Mouse (Mus musculus) stomach, embryonic 14.5 days (tissue): ENCODE data around the gene Sephs1. TPM values are rescaled to one million over a fixed set of nuclear protein-coding genes. Genes with fewer than 3 reads are reported as not detected.

Experiments
- ATAC-seq: fragments of 200-750 bp; cut with Nextera tagmentation; 2 replicates; pipeline ENCODE4 v1.8.0; 2017; ENCODE audit warnings: low read depth, moderate TSS enrichment; ENCODE audit not compliant: insufficient number of reproducible peaks, insufficient read depth, low FRiP score
- H3K27ac ChIP-seq: fragments of 300-500 bp; sonication (generic); 2 replicates; pipeline ENCODE4 v1.5.1; 2014; ENCODE audit warnings: mild to moderate bottlenecking, low read length, moderate library complexity, mixed read lengths
- H3K27me3 ChIP-seq: fragments of 300-500 bp; sonication (generic); 2 replicates; pipeline ENCODE4 v1.6.1; 2014; ENCODE audit warnings: low read length, control low read depth, mixed read lengths; ENCODE audit not compliant: control insufficient read depth, insufficient read depth
- H3K36me3 ChIP-seq: fragments of 300-500 bp; sonication (generic); 2 replicates; pipeline ENCODE4 v1.6.1; 2014; ENCODE audit warnings: mild to moderate bottlenecking, control low read depth, low read length, moderate library complexity, mixed read lengths; ENCODE audit not compliant: control insufficient read depth, insufficient read depth
- H3K4me1 ChIP-seq: fragments of 300-500 bp; sonication (generic); 2 replicates; pipeline ENCODE4 v1.6.1; 2014; ENCODE audit warnings: low read length, control low read depth, mixed read lengths; ENCODE audit not compliant: control insufficient read depth, insufficient read depth
- H3K4me2 ChIP-seq: fragments of 300-500 bp; sonication (generic); replicated peaks from 2 replicates; pipeline ENCODE4 v1.6.1; 2014; ENCODE audit warnings: low read depth, low read length, control low read depth
- H3K4me3 ChIP-seq: fragments of 300-500 bp; sonication (generic); 2 replicates; pipeline ENCODE4 v1.5.1; 2014; ENCODE audit warnings: low read depth, low read length, control low read depth
- H3K9ac ChIP-seq: fragments of 300-500 bp; sonication (generic); replicated peaks from 2 replicates; pipeline ENCODE4 v1.6.1; 2014; ENCODE audit warnings: low read depth, mild to moderate bottlenecking, control low read depth, low read length, moderate library complexity, mixed read lengths
- H3K9me3 ChIP-seq: fragments of 300-500 bp; sonication (generic); 2 replicates; pipeline ENCODE4 v1.6.1; 2016; ENCODE audit warnings: low read depth, low read length, control low read depth; ENCODE audit not compliant: control insufficient read depth
- WGBS: fragments of 180-500 bp; shearing (Covaris S2); extraction: QIAGEN DNeasy Blood & Tissue Kit; methylation state at CpG from one replicate; pipeline ENCODE4 v1.1.7; 2014; 5-methylcytosine and 5-hydroxymethylcytosine counted together
- polyA plus RNA-seq: library from polyadenylated mRNA; unstranded; fragments of >200 nt; fragmentation: Nextera tagmentation; extraction: Ambion mirVana; gene quantifications from 2 replicates; pipeline ENCODE4 v1.2.1, GENCODE M21; 2014

The Sephs1 gene
- polyA plus RNA-seq, 1 experiment from 2014 or later = 81.9 TPM

DNA sequence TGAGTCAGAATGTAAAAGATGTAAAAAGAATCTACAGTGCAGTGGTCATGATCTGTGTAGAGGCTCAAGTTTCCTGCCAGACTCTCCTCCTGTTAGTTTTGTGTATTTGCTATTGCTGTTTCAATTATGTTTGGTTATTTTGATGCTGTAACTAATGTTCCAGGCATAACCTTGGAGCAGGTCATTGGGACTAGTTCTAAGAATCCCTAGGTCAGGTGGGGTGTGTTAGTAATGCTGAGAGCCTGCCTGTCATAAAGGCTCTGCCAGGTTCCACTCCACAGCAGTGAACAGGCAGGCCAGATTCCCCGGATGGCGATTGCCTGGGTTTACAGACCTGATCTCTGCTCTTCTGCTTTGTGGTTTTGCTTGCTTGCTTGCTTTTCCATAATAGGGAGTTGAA, 14.2 kb downstream of the Sephs1 start:
- WGBS = 87% methylated on average over 2 of the region's 2 CpGs
- Histone ChIP-seq H3K4me2 (no peak overlapping the region), H3K4me3 (no peak overlapping the region), H3K36me3 (peaks cover 69% of the 10 kb centered on the region), H3K9ac (no peak overlapping the region), H3K27me3 (no peaks in the 10 kb centered on the region), H3K9me3 (no peaks in the 10 kb centered on the region), H3K4me1 (no peaks in the 10 kb centered on the region), H3K27ac (no peak overlapping the region)
- ATAC-seq = no peak

GRCm38 (mm10) chr2:4896970-4897369, 15.6 kb downstream of the Sephs1 start:
- Histone ChIP-seq H3K4me1 (no peaks in the 10 kb centered on the region), H3K36me3 (peaks cover 75% of the 10 kb centered on the region), H3K4me2 (no peak overlapping the region), H3K9ac (no peak overlapping the region), H3K27ac (no peak overlapping the region), H3K9me3 (no peaks in the 10 kb centered on the region), H3K4me3 (no peak overlapping the region), H3K27me3 (no peaks in the 10 kb centered on the region)
- 93% methylated on average over 4 of the region's 4 CpGs for WGBS
- no peak for ATAC-seq

- Histone ChIP-seq H3K9ac (no peak overlapping the region), H3K4me3 (no peak overlapping the region), H3K4me1 (no peaks in the 10 kb centered on the region), H3K27me3 (no peaks in the 10 kb centered on the region), H3K36me3 (peaks cover 64% of the 10 kb centered on the region), H3K4me2 (no peak overlapping the region), H3K9me3 (no peaks in the 10 kb centered on the region), H3K27ac (no peak overlapping the region)
- no peak for ATAC-seq
- 92% methylated on average over 6 of the region's 6 CpGs for WGBS
Observed at GRCm38 (mm10) chr2:4900624-4901023, 19.3 kb downstream of the Sephs1 start.

- no peak for ATAC-seq
- no peak overlapping the region for H3K27ac ChIP-seq
- WGBS = 91% methylated on average over 5 of the region's 5 CpGs
Observed at GRCm38 (mm10) chr2:4902346-4902745, 21.0 kb downstream of the Sephs1 start.

DNA sequence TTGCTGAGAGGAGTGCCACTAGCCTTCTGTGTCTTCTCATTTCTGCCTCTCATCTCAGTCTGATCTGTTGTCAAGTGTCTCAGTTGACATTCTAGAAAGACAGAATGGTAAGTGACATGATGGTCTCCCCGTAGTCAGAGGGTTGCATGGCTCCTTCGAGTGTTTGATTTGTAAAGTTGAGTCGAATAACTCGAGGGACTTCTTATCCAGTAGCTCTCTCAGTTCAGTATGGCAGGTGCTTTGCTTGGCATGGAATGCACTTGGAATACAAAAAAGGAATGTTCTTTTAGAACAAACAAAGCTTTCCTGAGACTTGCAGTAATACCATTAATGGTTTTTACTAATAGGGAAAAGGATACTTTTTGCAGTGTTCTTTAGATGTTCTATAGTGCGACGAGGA, 25.8 kb downstream of the Sephs1 start:
- no peak overlapping the region for H3K4me2 ChIP-seq
- H3K9me3 ChIP-seq = no peaks in the 10 kb centered on the region
- H3K27ac ChIP-seq = no peak overlapping the region
- H3K9ac ChIP-seq = no peak overlapping the region
- WGBS = 88% methylated on average over 6 of the region's 6 CpGs
- no peaks in the 10 kb centered on the region for H3K27me3 ChIP-seq
- no peak overlapping the region for H3K4me3 ChIP-seq
- no peak for ATAC-seq
- peaks cover 34% of the 10 kb centered on the region for H3K36me3 ChIP-seq
- H3K4me1 ChIP-seq = no peaks in the 10 kb centered on the region

More at GRCm38 (mm10) chr2:4902346-4902745, 21.0 kb downstream of the Sephs1 start:
- Histone ChIP-seq H3K36me3 (peaks cover 67% of the 10 kb centered on the region), H3K9me3 (no peaks in the 10 kb centered on the region), H3K4me1 (no peaks in the 10 kb centered on the region), H3K27me3 (no peaks in the 10 kb centered on the region), H3K4me2 (no peak overlapping the region), H3K9ac (no peak overlapping the region), H3K4me3 (no peak overlapping the region)

GRCm38 (mm10) chr2:4907916-4908315, 26.6 kb downstream of the Sephs1 start:
- 72% methylated on average over 7 of the region's 7 CpGs for WGBS
- peaks cover 30% of the 10 kb centered on the region for H3K36me3 ChIP-seq
- no peaks in the 10 kb centered on the region for H3K27me3 ChIP-seq
- H3K9ac ChIP-seq = no peak overlapping the region
- H3K4me1 ChIP-seq = no peaks in the 10 kb centered on the region
- no peak overlapping the region for H3K4me3 ChIP-seq
- no peak overlapping the region for H3K4me2 ChIP-seq
- no peaks in the 10 kb centered on the region for H3K9me3 ChIP-seq
- H3K27ac ChIP-seq = no peak overlapping the region
- no peak for ATAC-seq

DNA sequence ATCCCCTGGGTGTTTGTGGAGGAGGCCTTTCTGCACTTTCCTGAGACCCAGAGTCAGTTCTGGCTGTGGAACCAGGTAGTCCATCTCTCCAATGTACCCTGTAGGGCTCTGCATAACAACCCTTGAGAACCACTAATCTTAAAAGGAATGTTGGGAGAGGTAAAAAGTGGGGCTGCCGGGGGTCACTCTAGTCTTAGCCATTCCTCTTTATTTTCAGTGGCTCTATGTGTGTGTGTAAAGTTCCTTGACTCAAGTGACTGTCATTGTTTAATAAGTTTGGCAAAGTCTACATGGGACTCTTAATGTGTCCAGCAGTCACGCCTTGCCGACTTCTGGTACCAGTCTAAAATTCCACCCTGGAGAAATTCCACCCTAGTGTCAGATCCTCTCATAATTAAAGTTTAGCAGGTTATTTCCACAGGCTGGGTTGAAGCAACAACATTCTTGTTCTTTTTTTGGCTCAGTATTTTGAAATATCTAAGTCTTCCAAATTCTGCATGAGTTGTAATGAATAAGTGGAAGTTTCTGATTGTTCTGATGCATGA, 27.5 kb downstream of the Sephs1 start:
- ATAC-seq = no peak
- Histone ChIP-seq H3K36me3 (peaks cover 30% of the 10 kb centered on the region), H3K4me1 (no peaks in the 10 kb centered on the region), H3K4me2 (no peak overlapping the region), H3K9ac (no peak overlapping the region), H3K27ac (no peak overlapping the region), H3K4me3 (no peak overlapping the region), H3K27me3 (no peaks in the 10 kb centered on the region), H3K9me3 (no peaks in the 10 kb centered on the region)
- 85% methylated on average over 3 of the region's 3 CpGs for WGBS

- no peak for ATAC-seq
- Histone ChIP-seq H3K27ac (no peak overlapping the region), H3K27me3 (no peaks in the 10 kb centered on the region), H3K9me3 (no peaks in the 10 kb centered on the region), H3K4me3 (no peak overlapping the region), H3K36me3 (peaks cover 28% of the 10 kb centered on the region), H3K4me1 (no peaks in the 10 kb centered on the region), H3K9ac (no peak overlapping the region), H3K4me2 (no peak overlapping the region)
- WGBS = 70% methylated on average over 6 of the region's 6 CpGs
Observed at GRCm38 (mm10) chr2:4909909-4910308, 28.5 kb downstream of the Sephs1 start.

GRCm38 (mm10) chr2:4910521-4910920, 29.2 kb downstream of the Sephs1 start:
- no peak overlapping the region for H3K4me2 ChIP-seq

More at GRCm38 (mm10) chr2:4910521-4910920, 29.2 kb downstream of the Sephs1 start:
- 28% methylated on average over 4 of the region's 4 CpGs for WGBS
- Histone ChIP-seq H3K4me3 (no peak overlapping the region), H3K27me3 (no peaks in the 10 kb centered on the region), H3K4me1 (no peaks in the 10 kb centered on the region), H3K36me3 (peaks cover 22% of the 10 kb centered on the region), H3K27ac (no peak overlapping the region), H3K9me3 (no peaks in the 10 kb centered on the region), H3K9ac (no peak overlapping the region)
- no peak for ATAC-seq
